Mouse (Mus musculus) megakaryocyte, embryonic 14.5 days (primary cell): Measurements from ENCODE around the gene Snapc2. TPM values are rescaled to one million over a fixed set of nuclear protein-coding genes. Genes with fewer than 3 reads are reported as not detected.
A peak's percentile ranks its signal among the peaks of the same experiment; 100 is the strongest.

Experiments
- H3K27me3 ChIP-seq: replicated peaks from 2 replicates; pipeline ENCODE3; 2012; ENCODE audit warnings: inconsistent platforms
- H3K36me3 ChIP-seq: replicated peaks from 2 replicates; pipeline ENCODE3; 2012; ENCODE audit warnings: low read length, inconsistent platforms, mixed read lengths
- H3K4me1 ChIP-seq: 2 replicates; pipeline ENCODE4 v1.6.1; 2012; ENCODE audit warnings: inconsistent platforms
- H3K4me3 ChIP-seq: replicated peaks from 2 replicates; pipeline ENCODE3; 2012; ENCODE audit warnings: moderate library complexity, mild to moderate bottlenecking, inconsistent platforms
- H3K9me3 ChIP-seq: 2 replicates; pipeline ENCODE4 v1.6.1; 2012; ENCODE audit warnings: inconsistent platforms
- FLI1 ChIP-seq: IDR thresholded peaks from 2 replicates; pipeline ENCODE4 v1.6.1; 2012; ENCODE audit warnings: low read length, inconsistent platforms, mixed read lengths
- GATA1 ChIP-seq: IDR thresholded peaks from 3 replicates; pipeline ENCODE4 v1.6.1; 2012; ENCODE audit warnings: mixed read lengths, low read length, inconsistent platforms, borderline replicate concordance
- polyA plus RNA-seq: library from polyadenylated mRNA; stranded (reverse); fragments of >175 nt; gene quantifications from 2 replicates; pipeline ENCODE4 v1.2.3, GENCODE M21; 2012; ENCODE audit warnings: low replicate concordance; ENCODE audit not compliant: insufficient read depth

The Snapc2 gene
- polyA plus RNA-seq: 62.0 and 69.9 TPM in 2 replicates

GRCm38 (mm10) chr8:4252934-4253841 lies at the start of gene Snapc2:
Gene Snapc2, plus strand, starts transcription at chr8:4253080.
- Histone ChIP-seq H3K4me3 (peak within 1 kb of the TSS; percentile 96), H3K4me1 (peaks cover 41% of the 10 kb centered on the region), H3K36me3 (peaks cover 56% of the 10 kb centered on the region), H3K9me3 (no peaks in the 10 kb centered on the region), H3K27me3 (no peaks in the 10 kb centered on the region)
- TF ChIP-seq GATA1: no peak
- no peak for TF ChIP-seq FLI1

DNA sequence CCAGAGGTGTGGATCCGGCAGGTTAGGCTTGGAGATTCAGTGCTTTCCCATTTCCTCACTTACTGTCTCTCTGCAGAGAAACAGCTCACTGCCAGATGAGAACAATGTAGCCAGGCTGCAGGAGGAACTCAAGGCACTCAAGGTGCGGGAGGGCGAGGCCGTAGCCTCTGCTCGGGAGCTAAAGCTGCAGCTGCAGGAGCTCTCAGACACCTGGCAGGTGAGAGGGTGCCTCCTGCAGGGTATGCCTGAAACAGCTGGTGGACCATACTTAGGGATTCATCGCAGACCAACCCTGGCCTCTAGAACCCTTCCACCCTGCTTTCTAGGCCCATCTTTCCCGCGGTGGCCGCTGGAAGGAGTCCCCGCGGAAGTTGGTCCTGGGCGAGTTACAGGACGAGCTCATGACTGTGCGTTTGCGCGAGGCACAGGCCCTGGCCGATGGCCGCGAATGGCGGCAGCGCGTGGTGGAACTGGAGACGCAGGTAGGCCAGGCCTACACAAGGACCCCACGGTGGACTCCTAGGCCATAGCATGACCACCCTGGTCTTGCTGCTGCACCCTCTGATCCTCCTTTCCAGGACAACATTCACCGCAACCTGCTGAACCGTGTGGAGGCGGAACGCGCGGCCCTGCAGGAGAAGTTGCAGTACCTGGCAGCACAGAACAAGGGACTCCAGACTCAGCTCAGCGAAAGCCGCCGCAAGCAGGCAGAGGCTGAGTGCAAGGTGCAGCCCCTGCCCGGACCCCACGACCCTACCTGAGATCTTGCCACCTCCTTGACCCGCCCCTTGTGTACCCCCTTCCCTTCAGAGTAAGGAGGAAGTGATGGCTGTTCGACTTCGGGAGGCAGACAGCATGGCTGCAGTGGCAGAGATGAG lies 47.4 kb upstream of the Snapc2 start:
- Histone ChIP-seq H3K4me3 (no peak overlapping the region), H3K27me3 (peaks cover 55% of the 10 kb centered on the region), H3K36me3 (peaks cover 61% of the 10 kb centered on the region), H3K9me3 (peaks cover 16% of the 10 kb centered on the region), H3K4me1 (peaks cover 28% of the 10 kb centered on the region)
- TF ChIP-seq FLI1 (no peak), GATA1 (no peak)

- Histone ChIP-seq H3K4me3 (no peak overlapping the region), H3K36me3 (peaks cover 61% of the 10 kb centered on the region), H3K27me3 (peaks cover 59% of the 10 kb centered on the region), H3K4me1 (peaks cover 21% of the 10 kb centered on the region), H3K9me3 (peaks cover 21% of the 10 kb centered on the region)
- TF ChIP-seq GATA1: no peak
- TF ChIP-seq FLI1: no peak
These were observed 46.5 kb upstream of the Snapc2 start for GRCm38 (mm10) chr8:4206182-4207015.

- Histone ChIP-seq H3K9me3 (peaks cover 21% of the 10 kb centered on the region), H3K4me3 (no peak overlapping the region), H3K36me3 (peaks cover 61% of the 10 kb centered on the region), H3K4me1 (peaks cover 15% of the 10 kb centered on the region), H3K27me3 (peaks cover 56% of the 10 kb centered on the region)
- TF ChIP-seq FLI1 (no peak), GATA1 (no peak)
These were observed 45.9 kb upstream of the Snapc2 start for GRCm38 (mm10) chr8:4207016-4207350.

DNA sequence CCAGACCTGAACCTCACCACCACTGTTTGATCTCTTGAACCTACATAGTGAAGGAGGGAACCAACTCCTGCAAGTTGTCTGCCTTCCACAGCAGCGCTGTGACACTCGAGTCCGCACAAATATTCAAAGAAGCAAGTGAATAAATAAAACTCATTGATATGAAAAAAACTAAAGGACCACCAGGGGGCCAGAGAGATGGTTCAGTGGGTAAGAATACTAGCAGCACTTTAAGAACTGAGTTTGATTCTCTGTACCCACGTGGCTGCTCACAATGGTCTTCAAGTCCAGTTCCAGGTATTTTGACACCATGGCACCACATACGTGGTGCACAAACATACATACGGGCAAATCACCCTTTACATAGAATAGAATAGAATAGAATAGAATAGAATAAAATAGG lies 41.8 kb upstream of the Snapc2 start:
- peaks cover 56% of the 10 kb centered on the region for H3K27me3 ChIP-seq
- no peak for TF ChIP-seq FLI1
- no peak for TF ChIP-seq GATA1
- H3K4me3 ChIP-seq: no peak overlapping the region
- peaks cover 21% of the 10 kb centered on the region for H3K9me3 ChIP-seq
- peaks cover 45% of the 10 kb centered on the region for H3K4me1 ChIP-seq
- H3K36me3 ChIP-seq: peaks cover 26% of the 10 kb centered on the region

- H3K9me3 ChIP-seq: peaks cover 21% of the 10 kb centered on the region
- peaks cover 53% of the 10 kb centered on the region for H3K4me1 ChIP-seq
- H3K4me3 ChIP-seq: peak overlapping the region; percentile 92
- peaks cover 14% of the 10 kb centered on the region for H3K36me3 ChIP-seq
- H3K27me3 ChIP-seq: peaks cover 64% of the 10 kb centered on the region
- TF ChIP-seq FLI1: no peak
- no peak for TF ChIP-seq GATA1
These were observed 40.1 kb upstream of the Snapc2 start for GRCm38 (mm10) chr8:4212809-4213209.

- Histone ChIP-seq H3K27me3 (peaks cover 70% of the 10 kb centered on the region), H3K4me1 (peaks cover 53% of the 10 kb centered on the region), H3K9me3 (peaks cover 21% of the 10 kb centered on the region), H3K36me3 (peaks cover 14% of the 10 kb centered on the region), H3K4me3 (peak overlapping the region; percentile 92)
- TF ChIP-seq FLI1 (no peak), GATA1 (no peak)
These were observed 39.5 kb upstream of the Snapc2 start for GRCm38 (mm10) chr8:4213210-4214005.

DNA sequence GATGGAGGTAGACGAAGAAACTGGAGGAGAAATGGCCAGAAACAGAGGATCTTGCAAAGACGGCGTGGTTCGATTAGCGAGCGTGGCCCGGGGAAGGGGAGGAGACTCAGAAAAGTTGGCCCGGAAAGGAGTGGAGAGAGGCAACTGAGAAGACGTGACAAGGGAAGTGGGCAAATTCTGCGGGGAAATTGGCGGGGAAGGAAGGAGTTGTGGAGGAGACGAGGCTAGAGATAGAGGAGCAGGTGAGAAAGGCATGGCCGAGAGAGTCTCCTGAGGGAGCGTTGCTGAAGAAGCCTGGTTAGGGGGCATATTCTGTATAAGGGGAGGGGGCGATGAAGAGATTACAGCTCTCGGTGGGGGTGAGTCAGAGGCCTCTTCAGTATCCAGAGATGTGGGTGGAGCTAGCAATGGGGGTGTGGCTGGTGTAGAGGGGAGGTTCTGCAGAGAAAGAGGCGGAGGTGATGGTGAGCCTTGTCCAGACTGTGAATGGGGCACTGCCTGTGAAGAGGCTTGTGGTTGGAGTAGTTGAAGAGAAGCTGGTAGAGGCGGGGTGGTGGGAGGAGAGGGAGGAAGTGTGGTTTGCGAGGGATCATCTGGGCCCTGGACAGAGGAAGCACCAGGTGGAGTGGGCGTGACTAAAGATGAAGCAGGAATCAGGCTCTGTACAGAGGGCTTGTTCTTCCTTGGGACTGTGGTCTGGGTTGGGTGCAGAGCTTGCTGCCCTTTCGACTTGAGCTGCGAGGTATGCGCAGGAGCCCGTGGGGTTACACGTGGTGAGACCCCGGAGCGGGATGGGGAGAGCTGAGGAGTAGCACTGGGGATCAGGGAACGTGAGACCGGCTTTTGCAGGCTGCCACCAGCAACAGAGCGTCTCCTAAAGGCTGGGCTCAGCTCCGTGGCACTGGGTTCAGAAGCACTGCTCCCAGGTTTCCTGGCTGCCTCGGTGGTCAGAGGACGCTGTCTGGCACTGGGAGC lies 38.6 kb upstream of the Snapc2 start:
- no peak for TF ChIP-seq GATA1
- TF ChIP-seq FLI1: no peak
- peaks cover 17% of the 10 kb centered on the region for H3K9me3 ChIP-seq
- peaks cover 53% of the 10 kb centered on the region for H3K4me1 ChIP-seq
- H3K4me3 ChIP-seq: peak overlapping the region; percentile 92
- H3K27me3 ChIP-seq: peaks cover 71% of the 10 kb centered on the region
- H3K36me3 ChIP-seq: peaks cover 14% of the 10 kb centered on the region
